Mouse (Mus musculus): ENCODE measurements around the gene Tas1r3. TPM values are rescaled to one million over a fixed set of nuclear protein-coding genes. Genes with fewer than 3 reads are reported as not detected.

Gene Tas1r3
- under 1 TPM; 0.33 to 0.44 TPM for total RNA-seq (2021)
- long read RNA-seq, experiment 1, partial matches to known transcripts, result 0 of 1 reads
- long read RNA-seq, experiment 1, other reads (novel, unspliced or antisense), result 1 of 1 reads
- long read RNA-seq, experiment 2, partial matches to known transcripts, result 0 of 1 reads
- long read RNA-seq, experiment 2, other reads (novel, unspliced or antisense), result 1 of 1 reads

DNA sequence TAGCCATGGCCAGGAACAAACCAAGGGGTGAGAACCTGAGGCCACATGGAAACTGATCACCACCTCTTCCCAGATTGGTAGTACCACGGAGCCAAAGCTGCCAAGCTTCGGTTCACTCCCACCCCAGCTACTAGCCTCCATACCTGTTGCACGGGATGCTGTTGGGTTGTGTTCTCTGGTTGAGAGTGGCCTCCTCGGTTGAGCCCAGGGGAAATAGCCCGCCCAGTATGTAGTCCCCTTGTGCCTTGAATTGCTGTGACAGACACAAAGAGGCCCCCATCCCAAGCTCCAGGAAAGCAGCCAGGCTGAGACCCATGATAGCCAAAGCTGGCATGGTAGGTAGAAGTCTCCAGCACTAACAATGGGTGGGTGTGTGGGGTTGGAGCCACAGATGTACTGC is at the start of gene Tas1r3:
TSS of gene Tas1r3 (minus strand) at position 362 of the 400 bp plus-strand sequence.
- no peak for TF ChIP-seq CTCF (conservative IDR thresholded peaks at IDR 0.05)
- Histone ChIP-seq H3K4me3 (no peak within 1 kb of the TSS), H3K27ac (no peak within 1 kb of the TSS)
- DNase-seq (ENCODE audit: low spot score in 2 of 2), result no peak

DNA sequence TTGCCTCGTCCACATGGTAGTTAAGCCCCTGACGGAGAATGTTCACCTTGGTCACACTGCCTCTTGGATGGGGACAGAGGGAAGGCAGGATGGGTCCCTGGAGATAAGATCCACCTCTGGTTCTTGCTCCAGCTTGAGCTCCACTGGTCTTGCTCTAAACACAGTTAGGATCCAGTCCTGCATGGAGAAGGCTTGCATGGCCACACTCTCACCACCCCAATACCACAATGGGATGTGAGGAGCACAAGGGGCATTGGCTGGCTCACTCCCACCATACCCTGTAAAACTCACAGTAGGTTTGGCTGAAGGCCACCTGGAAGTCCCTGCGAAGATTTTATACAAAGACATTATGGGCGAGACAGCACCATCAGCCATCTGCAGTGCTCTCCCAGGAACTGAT is 45.6 kb upstream of the Tas1r3 start:
- no peak for DNase-seq (ENCODE audit: low spot score in 2 of 2)
- no peak overlapping the region for H3K4me3 ChIP-seq
- H3K27ac ChIP-seq, result no peak overlapping the region
- no peak for TF ChIP-seq CTCF (conservative IDR thresholded peaks at IDR 0.05)

DNA sequence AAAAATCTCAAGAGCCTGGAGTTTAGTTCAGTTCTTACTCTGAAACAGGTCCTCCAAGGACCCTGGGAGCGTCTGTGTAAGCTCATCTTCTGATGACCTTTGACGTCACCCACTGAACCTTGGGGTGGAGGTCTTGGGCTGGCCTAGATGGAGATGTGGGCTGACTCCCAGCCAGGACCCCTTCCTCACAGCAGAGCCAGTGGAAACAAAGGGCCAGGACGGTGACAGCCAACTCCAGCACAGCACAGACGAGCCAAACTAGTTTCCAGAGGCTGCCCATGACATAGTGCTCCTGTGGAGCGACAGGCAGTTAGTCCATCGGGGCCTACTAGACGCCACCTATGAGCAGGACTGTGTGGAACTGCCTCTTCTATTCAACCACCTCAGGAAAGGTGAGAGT is 45.1 kb upstream of the Tas1r3 start:
- DNase-seq (ENCODE audit: low spot score in 2 of 2), result peak in 1 of 2 experiments; percentile 11
- H3K27ac ChIP-seq, result no peak overlapping the region
- TF ChIP-seq CTCF (conservative IDR thresholded peaks at IDR 0.05), result no peak
- H3K4me3 ChIP-seq, result no peak overlapping the region

DNA sequence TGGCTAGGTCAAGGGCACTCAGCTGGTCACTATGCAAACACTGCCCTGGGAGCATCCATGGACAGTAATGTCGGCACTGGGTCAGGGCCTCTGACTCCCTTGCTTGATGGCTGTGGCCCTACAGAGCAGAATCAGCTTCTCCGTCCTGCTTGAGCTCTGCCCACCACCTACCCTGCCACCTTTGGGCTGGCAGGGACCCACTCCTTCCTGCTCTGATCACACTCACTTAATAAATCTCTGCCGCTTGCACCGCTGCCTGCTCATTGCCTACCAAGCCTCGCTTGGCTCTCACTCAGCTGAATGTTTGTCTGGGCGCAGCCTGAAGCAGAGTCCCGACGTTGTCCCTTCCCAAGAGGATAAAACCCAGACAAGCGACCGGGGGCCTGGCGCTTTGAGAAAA is 43.8 kb upstream of the Tas1r3 start:
- Histone ChIP-seq H3K27ac (no peak overlapping the region), H3K4me3 (no peak overlapping the region)
- no peak for TF ChIP-seq CTCF (conservative IDR thresholded peaks at IDR 0.05)
- DNase-seq (ENCODE audit: low spot score in 2 of 2), result no peak

DNA sequence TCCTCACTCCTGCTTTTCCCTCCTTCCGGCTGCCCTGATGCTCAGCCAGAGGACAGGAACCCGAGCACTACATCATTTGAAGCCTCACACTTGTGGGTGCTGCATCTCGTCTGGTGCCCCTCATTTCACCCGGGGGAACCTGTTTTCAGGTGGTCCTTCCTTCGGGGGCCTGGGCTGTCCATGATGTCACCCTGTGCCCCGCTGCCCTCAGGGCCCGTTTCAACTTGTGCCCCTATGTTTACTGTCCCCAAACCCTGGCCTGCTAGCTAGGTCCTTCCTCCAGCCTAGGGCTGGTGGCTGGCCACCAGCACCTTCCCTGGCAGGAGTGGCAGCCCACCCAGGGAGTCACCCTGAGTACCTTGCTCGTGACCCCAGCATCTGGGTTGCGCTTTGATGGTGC is 43.0 kb upstream of the Tas1r3 start:
- DNase-seq (ENCODE audit: low spot score in 2 of 2), result peak in 1 of 2 experiments; percentile 0
- no peak for TF ChIP-seq CTCF (conservative IDR thresholded peaks at IDR 0.05)
- Histone ChIP-seq H3K27ac (no peak overlapping the region), H3K4me3 (no peak overlapping the region)

DNA sequence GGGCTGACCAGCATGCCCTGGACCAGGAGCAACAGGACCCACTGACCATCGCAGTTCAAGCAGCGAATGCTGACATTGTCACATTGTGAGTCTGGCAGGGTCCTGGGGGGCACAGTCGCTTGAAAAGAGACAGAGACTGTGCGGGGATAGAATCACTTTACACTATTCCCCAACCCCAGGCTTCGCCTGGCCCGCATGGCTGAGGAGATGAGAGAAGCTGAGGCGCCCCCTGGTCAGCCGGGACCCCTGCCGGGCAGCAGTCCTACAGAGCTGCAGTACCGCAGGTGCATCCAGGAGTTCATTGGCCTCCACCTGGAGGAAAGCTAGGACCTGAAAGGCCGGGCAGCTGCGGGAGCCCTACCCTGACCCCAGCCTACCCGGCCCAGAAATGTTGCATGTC is 42.5 kb upstream of the Tas1r3 start:
- H3K4me3 ChIP-seq, result no peak overlapping the region
- no peak overlapping the region for H3K27ac ChIP-seq
- no peak for DNase-seq (ENCODE audit: low spot score in 2 of 2)
- TF ChIP-seq CTCF (conservative IDR thresholded peaks at IDR 0.05), result no peak

DNA sequence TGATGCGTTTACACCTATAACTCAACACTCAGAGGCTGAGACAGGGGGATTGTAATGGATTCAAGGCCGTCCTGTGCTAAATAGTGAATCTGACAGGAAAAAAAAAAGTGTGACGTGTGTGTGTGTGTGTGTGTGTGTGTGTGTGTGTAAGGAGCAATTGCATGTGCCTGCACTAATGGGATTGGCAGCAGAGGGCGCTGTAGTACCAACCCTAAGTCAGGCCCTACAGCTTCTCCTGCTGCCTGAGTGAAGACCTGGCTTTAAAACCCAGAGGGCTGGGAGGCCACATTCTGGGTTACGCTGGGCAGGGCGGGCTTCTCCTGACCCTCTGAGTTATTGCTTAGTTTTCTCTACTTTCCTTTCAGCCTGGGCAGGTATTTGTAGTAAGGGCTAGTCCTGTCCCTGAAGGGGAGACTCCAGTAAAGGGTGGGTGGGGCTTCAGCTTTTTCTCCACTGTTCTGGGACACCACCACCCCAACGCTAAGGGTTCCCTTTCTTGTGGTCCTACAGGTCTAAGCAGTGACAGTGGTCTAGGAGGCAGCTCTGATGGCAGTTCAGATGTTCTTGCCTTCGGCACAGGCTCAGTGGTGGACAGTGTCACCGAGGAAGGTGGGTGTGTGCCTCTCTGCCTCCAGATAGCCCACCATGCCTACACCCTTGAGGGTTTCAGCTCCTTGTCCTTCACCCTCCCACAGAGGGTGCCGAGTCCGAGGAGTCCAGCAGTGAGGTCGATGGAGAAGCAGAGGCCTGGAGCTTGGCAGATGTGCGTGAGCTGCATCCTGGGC is 41.3 kb upstream of the Tas1r3 start:
- peak; percentile 53 for TF ChIP-seq CTCF (conservative IDR thresholded peaks at IDR 0.05)
- Histone ChIP-seq H3K27ac (no peak overlapping the region), H3K4me3 (no peak overlapping the region)
- DNase-seq (ENCODE audit: low spot score in 2 of 2), result peak in 1 of 2 experiments; percentile 18

DNA sequence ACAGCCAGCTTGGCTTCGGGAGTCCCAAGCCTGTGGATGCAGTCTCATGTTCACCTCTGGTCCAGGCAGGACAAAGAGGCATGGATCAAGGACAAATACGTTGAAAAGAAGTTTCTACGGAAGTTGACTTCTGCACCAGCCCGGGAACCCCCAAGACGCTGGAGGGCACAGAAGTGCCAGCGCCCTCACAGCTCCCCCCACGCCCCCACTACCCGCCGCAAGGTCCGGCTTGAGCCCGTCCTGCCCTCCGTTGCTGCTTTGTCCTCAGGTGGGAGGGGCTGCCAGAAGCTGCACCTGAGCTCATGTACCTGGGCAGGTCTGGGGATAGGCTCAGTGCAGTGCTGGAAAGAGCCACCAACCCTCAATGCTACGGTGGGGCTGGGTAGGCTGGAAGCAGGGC is 40.1 kb upstream of the Tas1r3 start:
- Histone ChIP-seq H3K27ac (no peak overlapping the region), H3K4me3 (no peak overlapping the region)
- no peak for TF ChIP-seq CTCF (conservative IDR thresholded peaks at IDR 0.05)
- no peak for DNase-seq (ENCODE audit: low spot score in 2 of 2)

DNA sequence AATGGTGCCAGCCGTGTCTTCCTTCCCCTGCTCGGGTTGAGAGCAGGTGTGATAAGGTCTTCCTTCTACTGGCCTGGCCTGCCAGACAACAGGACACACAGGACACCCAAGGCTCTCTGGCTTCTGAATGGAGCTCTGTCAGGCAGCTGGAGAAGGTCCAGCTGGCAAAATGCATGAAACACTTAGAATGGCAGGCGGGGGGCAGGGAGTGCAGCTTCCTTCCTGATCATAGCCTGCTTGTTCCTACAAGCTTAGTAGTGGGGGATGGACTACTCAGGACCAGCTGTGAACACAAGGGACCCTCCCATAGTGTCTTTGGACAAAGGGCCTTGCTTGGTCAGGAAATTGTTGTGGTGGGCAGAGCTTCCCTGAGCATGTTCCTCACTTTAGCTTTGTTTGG is 38.0 kb upstream of the Tas1r3 start:
- no peak for TF ChIP-seq CTCF (conservative IDR thresholded peaks at IDR 0.05)
- DNase-seq (ENCODE audit: low spot score in 2 of 2), result peak; percentile 52 to 57
- Histone ChIP-seq H3K4me3 (no peak overlapping the region), H3K27ac (peak overlapping the region; percentile 46; the same call in 1 of the 2 replicates)

DNA sequence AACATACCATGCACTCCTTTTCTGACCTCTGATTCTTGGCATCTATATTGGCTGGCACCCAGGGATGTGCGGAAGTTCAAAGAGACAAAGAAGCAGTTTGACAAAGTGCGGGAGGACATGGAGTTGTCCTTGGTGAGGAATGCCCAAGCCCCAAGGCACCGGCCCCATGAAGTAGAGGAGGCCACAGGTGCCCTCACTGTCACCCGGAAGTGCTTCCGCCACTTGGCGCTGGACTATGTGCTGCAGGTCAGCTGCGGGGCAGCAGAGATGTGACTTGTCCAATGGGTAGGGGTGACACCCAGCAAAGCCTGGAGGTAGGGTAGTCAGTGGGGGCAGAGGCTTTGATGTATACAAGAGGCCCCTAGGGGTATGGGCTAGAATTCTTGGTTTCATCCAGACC is 36.2 kb upstream of the Tas1r3 start:
- no peak overlapping the region for H3K4me3 ChIP-seq
- TF ChIP-seq CTCF (conservative IDR thresholded peaks at IDR 0.05), result no peak
- H3K27ac ChIP-seq, result no peak overlapping the region
- DNase-seq (ENCODE audit: low spot score in 2 of 2), result no peak

DNA sequence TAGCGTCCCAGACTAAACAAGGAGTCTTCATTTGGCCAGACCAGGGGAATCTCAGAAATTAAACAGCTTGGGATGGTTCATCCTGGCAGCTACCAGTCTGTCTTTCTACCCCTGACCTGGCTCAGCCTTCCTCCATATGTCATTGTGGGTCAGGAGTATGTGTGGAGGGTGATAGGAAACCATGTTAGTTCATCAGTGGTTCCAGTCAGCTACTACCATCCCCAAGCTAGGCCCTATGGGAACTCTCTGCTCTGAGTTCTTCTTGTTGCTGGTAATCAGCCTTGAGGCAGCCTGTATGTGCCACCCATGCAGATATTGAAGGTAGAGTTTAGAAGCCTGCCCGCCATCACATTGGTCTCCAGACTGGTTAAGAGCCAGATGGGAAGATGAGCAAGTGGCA is 35.2 kb upstream of the Tas1r3 start:
- no peak overlapping the region for H3K27ac ChIP-seq
- no peak for TF ChIP-seq CTCF (conservative IDR thresholded peaks at IDR 0.05)
- H3K4me3 ChIP-seq, result no peak overlapping the region
- DNase-seq (ENCODE audit: low spot score in 2 of 2), result no peak

DNA sequence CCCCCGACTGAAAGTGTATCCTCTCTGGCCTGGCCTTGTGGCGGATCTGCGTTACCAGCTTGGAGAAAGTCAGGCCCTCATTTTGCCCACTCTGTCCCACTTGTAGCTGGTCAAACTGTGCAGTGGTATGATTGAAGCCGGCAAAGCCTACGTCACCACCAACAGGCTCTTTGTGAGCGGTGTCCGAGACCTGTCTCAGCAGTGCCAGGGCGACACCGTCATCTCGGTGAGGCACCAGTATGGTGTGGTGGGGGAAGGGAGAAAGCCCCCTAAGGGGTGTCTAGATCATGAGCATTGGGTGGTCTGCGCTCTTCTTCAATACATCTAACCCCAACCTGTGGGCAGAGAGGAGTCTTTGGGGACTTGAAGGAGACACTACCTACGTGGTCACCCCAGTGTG is 33.3 kb upstream of the Tas1r3 start:
- H3K27ac ChIP-seq, result no peak overlapping the region
- DNase-seq (ENCODE audit: low spot score in 2 of 2), result no peak
- TF ChIP-seq CTCF (conservative IDR thresholded peaks at IDR 0.05), result no peak
- H3K4me3 ChIP-seq, result no peak overlapping the region

DNA sequence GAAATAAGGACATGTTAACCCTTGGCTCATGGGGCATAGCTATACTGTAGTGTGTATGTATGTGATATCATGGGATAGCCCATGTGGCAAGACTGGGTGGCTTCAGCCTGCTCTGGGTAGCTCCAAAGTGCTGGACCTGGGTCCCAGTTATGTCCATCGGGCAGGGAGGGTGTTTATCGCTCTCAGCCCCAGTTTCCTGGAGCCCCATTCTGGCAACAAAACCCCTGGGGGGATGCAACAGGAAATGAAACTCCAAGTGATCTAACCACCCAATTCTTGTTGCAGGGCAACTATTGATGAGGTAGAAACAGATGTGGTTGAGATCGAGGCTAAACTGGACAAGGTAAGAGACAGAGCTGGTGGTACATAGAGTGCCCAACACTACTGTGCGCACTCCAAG is 32.7 kb upstream of the Tas1r3 start:
- peak overlapping the region; percentile 84; the same call in 1 of the 2 replicates for H3K4me3 ChIP-seq
- peak overlapping the region; percentile 88 for H3K27ac ChIP-seq
- no peak for TF ChIP-seq CTCF (conservative IDR thresholded peaks at IDR 0.05)
- no peak for DNase-seq (ENCODE audit: low spot score in 2 of 2)

DNA sequence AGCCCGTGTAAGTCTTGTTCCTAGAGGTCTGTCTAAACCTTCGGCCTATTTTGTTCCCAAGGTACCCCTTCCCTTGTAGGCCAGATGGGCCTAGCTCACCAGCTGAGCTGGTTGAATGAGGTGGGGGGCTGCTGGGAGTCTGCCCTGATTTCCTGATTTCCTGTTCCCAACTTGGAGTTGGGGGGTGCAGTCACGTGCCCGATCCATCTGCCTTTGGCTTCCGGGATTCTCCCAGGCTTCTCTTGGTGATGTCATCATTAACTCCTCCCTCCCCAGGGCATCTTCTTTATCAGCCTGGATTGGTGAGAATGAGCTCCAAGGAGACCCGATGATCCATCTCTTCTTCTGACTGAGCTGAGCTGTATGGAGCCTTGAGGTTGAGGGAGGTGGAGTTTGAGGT is 32.1 kb upstream of the Tas1r3 start:
- TF ChIP-seq CTCF (conservative IDR thresholded peaks at IDR 0.05), result no peak
- peak; percentile 79 to 80 for DNase-seq (ENCODE audit: low spot score in 2 of 2)
- Histone ChIP-seq H3K4me3 (peak overlapping the region; percentile 84), H3K27ac (peak overlapping the region; percentile 88)

Measured in layer of hippocampus, adult 2 months (tissue).